Mouse (Mus musculus): ENCODE measurements around the gene Eid2b. TPM values are rescaled to one million over a fixed set of nuclear protein-coding genes. Genes with fewer than 3 reads are reported as not detected.

Gene Eid2b
- total and polyA plus RNA-seq, 3 experiments, result 3.2 to 5.3 TPM; not detected in 1

DNA sequence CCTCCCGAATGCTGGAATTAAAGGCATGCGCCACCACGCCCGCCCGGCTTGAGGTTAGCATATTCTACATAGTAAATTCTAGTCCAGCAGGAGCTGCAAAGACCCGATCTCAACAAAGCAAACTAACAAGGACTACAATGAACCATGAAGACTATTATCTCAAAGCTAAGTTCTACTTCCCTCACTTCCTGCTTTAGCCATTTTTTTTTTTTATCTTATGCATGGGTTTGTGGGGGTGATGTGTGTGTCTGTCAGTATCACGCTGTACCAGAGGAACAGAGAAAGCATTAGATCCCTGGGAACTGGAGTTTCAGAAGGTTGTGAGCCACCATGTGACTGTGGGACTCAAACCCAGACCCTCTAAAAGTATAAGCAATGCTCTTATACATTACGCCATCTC lies 47.8 kb downstream of the Eid2b start:
- Histone ChIP-seq H3K9ac (ENCODE audit: control insufficient read depth, low read depth, low read length, poor library complexity, severe bottlenecking) (no peak overlapping the region), H3K36me3 (ENCODE audit: control insufficient read depth in 1 of 2, insufficient read depth in 2 of 2, low read length in 2 of 2) (peaks cover 7 to 46% of the 10 kb centered on the region in 2 experiments), H3K27me3 (ENCODE audit: control insufficient read depth in 1 of 2, insufficient read depth in 2 of 2, low read length in 2 of 2) (no peaks in the 10 kb centered on the region), H3K27ac (ENCODE audit: control insufficient read depth, low read depth, low read length) (no peak overlapping the region), H3K4me3 (ENCODE audit: control insufficient read depth in 1 of 2, insufficient read depth in 1 of 2, low read depth in 2 of 2, low read length in 2 of 2) (no peak overlapping the region), H3K79me2 (ENCODE audit: control insufficient read depth, insufficient read depth, low read length, poor library complexity) (no peaks in the 10 kb centered on the region), H3K4me1 (ENCODE audit: control insufficient read depth in 1 of 2, insufficient read depth in 2 of 2, low read length in 2 of 2) (peaks cover 6 to 8% of the 10 kb centered on the region in 2 experiments), H3K9me3 (replicated peaks; ENCODE audit: insufficient read depth, low read length) (no peaks in the 10 kb centered on the region)
- peak; percentile 49 for DNase-seq (ENCODE audit: low read depth, low spot score)
- TF ChIP-seq UBTF (IDR thresholded peaks at IDR 0.05; ENCODE audit: borderline replicate concordance, insufficient read depth, low read depth, low read length), result no peak
- TF ChIP-seq E2F4 (IDR thresholded peaks at IDR 0.05; ENCODE audit: borderline replicate concordance, low read depth, low read length), result no peak
- TF ChIP-seq CHD1 (IDR thresholded peaks at IDR 0.05; ENCODE audit: low read depth, low read length), result no peak
- TF ChIP-seq POLR2AphosphoS2 (IDR thresholded peaks at IDR 0.05; ENCODE audit: low read length), result no peak
- no peak for TF ChIP-seq JUND (IDR thresholded peaks at IDR 0.05; ENCODE audit: low read depth, low read length)
- TF ChIP-seq RAD21 (IDR thresholded peaks at IDR 0.05; ENCODE audit: low read depth, low read length), result no peak
- peak; percentile 52; the same call in 1 of the 2 replicates for TF ChIP-seq GATA1 (IDR thresholded peaks at IDR 0.05; ENCODE audit: low read depth, low read length)
- 0 out of 2 replicates have a peak, but pooled peaks have one; percentile 29 for TF ChIP-seq SIN3A (IDR thresholded peaks at IDR 0.05; ENCODE audit: low read length)
- no peak for TF ChIP-seq GABPA (IDR thresholded peaks at IDR 0.05; ENCODE audit: low read depth, low read length)
- TF ChIP-seq USF2 (IDR thresholded peaks at IDR 0.05; ENCODE audit: borderline replicate concordance in 1 of 2, insufficient read depth in 1 of 2, low read depth in 1 of 2, low read length in 2 of 2), result no peak
- no peak for TF ChIP-seq BHLHE40 (IDR thresholded peaks at IDR 0.05; ENCODE audit: borderline replicate concordance, low read depth, low read length)
- no peak for TF ChIP-seq POLR2AphosphoS5 (IDR thresholded peaks at IDR 0.05; ENCODE audit: borderline replicate concordance, low read depth, low read length)
- TF ChIP-seq SMC3 (IDR thresholded peaks at IDR 0.05; ENCODE audit: low read depth, low read length), result no peak
- peak; percentile 44; the same call in 1 of the 2 replicates for TF ChIP-seq MAX (IDR thresholded peaks at IDR 0.05; ENCODE audit: low read length)
- TF ChIP-seq MAFK (IDR thresholded peaks at IDR 0.05; ENCODE audit: borderline replicate concordance, low read depth, low read length), result no peak
- TF ChIP-seq ELF1 (IDR thresholded peaks at IDR 0.05; ENCODE audit: low read depth, low read length), result peak; percentile 51; the same call in 1 of the 2 replicates
- TF ChIP-seq RCOR1 (IDR thresholded peaks at IDR 0.05; ENCODE audit: low read depth, low read length), result no peak
- no peak for TF ChIP-seq ZC3H11A (IDR thresholded peaks at IDR 0.05; ENCODE audit: low read depth, low read length)
- peak; percentile 89 for TF ChIP-seq ZNF384 (IDR thresholded peaks at IDR 0.05; ENCODE audit: low read depth, low read length)
- no peak for TF ChIP-seq KAT2A (conservative IDR thresholded peaks at IDR 0.05; ENCODE audit: low read depth, low read length)
- TF ChIP-seq TAL1 (IDR thresholded peaks at IDR 0.05; ENCODE audit: low read length), result no peak
- TF ChIP-seq TBP (IDR thresholded peaks at IDR 0.05; ENCODE audit: low read depth, low read length), result no peak
- no peak for TF ChIP-seq CHD2 (IDR thresholded peaks at IDR 0.05; ENCODE audit: low read length)
- TF ChIP-seq EP300 (IDR thresholded peaks at IDR 0.05; ENCODE audit: low read depth in 1 of 2, low read length in 2 of 2), result peak; percentile 41 to 52

All from MEL (cell line).